Mouse (Mus musculus) CD4-positive, CD25-positive, alpha-beta regulatory T cell, adult 2 months (primary cell): ENCODE results near the gene Crtc3.
A peak's percentile ranks its signal among the peaks of the same experiment; 100 is the strongest.

Experiments
- DNase-seq: peaks from one replicate; pipeline ENCODE4 v3.0.0-alpha.2; 2012; ENCODE audit warnings: low read depth, low spot score

Gene Crtc3

GRCm38 (mm10) chr7:80641497-80641896 is 47.2 kb downstream of the Crtc3 start:
- DNase-seq, result no peak

- DNase-seq, result no peak
Observed at GRCm38 (mm10) chr7:80639981-80640380, 48.7 kb downstream of the Crtc3 start.

- DNase-seq, result peak; percentile 29
Observed at GRCm38 (mm10) chr7:80638460-80638859, 50.2 kb downstream of the Crtc3 start.

- no peak for DNase-seq
Observed at GRCm38 (mm10) chr7:80636953-80637800, 51.5 kb downstream of the Crtc3 start.

GRCm38 (mm10) chr7:80636288-80636952 is 52.3 kb downstream of the Crtc3 start:
- peak; percentile 57 for DNase-seq

GRCm38 (mm10) chr7:80635866-80636265 is 52.8 kb downstream of the Crtc3 start:
- no peak for DNase-seq

GRCm38 (mm10) chr7:80634741-80635140 is 53.9 kb downstream of the Crtc3 start:
- DNase-seq, result peak; percentile 62

GRCm38 (mm10) chr7:80633635-80634034 is 55.0 kb downstream of the Crtc3 start:
- DNase-seq, result peak; percentile 38

GRCm38 (mm10) chr7:80631993-80632392 is 56.7 kb downstream of the Crtc3 start:
- no peak for DNase-seq

- no peak for DNase-seq
Observed at GRCm38 (mm10) chr7:80631405-80631804, 57.3 kb downstream of the Crtc3 start.

- DNase-seq, result no peak
Observed at GRCm38 (mm10) chr7:80629369-80629768, 59.3 kb downstream of the Crtc3 start.

GRCm38 (mm10) chr7:80628708-80629183 is 59.9 kb downstream of the Crtc3 start:
- peak; percentile 81 for DNase-seq

- no peak for DNase-seq
Observed at GRCm38 (mm10) chr7:80626943-80627342, 61.7 kb downstream of the Crtc3 start.

GRCm38 (mm10) chr7:80625841-80626240 is 62.8 kb downstream of the Crtc3 start:
- no peak for DNase-seq

- DNase-seq, result no peak
Observed at GRCm38 (mm10) chr7:80623276-80623675, 65.4 kb downstream of the Crtc3 start.

- DNase-seq, result no peak
Observed at GRCm38 (mm10) chr7:80616096-80616495, 72.6 kb downstream of the Crtc3 start.

GRCm38 (mm10) chr7:80614042-80614441 is 74.6 kb downstream of the Crtc3 start:
- no peak for DNase-seq

GRCm38 (mm10) chr7:80612191-80612787 is 76.4 kb downstream of the Crtc3 start:
- DNase-seq, result no peak

GRCm38 (mm10) chr7:80611646-80612045 is 77.0 kb downstream of the Crtc3 start:
- no peak for DNase-seq

GRCm38 (mm10) chr7:80607503-80607902 is 81.2 kb downstream of the Crtc3 start:
- no peak for DNase-seq

- DNase-seq, result no peak
Observed at GRCm38 (mm10) chr7:80606435-80606834, 82.2 kb downstream of the Crtc3 start.

GRCm38 (mm10) chr7:80605557-80605930 is 83.1 kb downstream of the Crtc3 start:
- no peak for DNase-seq
